ENCODE assay signal across 24 mouse cellular contexts in genomic region chr12:112791026-112791425, GRCm38 (mm10).
"Had no signal": no experiment of that assay in that cellular context is flagged by ENCODE, and none has a peak within 500 bp of the region (broad histone marks: within the 10 kb centered on the region; RNA-seq: fewer than 3 reads in every experiment).

No protein-coding gene starts in this region.

- H3K4me2 ChIP-seq: heart, embryonic 11.5 days; heart, embryonic 13.5 days; heart, embryonic 15.5 days; hindbrain, embryonic 13.5 days; hindbrain, embryonic 15.5 days; kidney, embryonic 15.5 days; liver, embryonic 11.5 days had no signal

- H3K36me3 ChIP-seq: heart, embryonic 13.5 days; heart, embryonic 15.5 days; hindbrain, embryonic 13.5 days; hindbrain, embryonic 15.5 days; kidney, embryonic 15.5 days had no signal

- H3K27ac ChIP-seq: heart, embryonic 13.5 days; heart, embryonic 15.5 days; hindbrain, embryonic 13.5 days; hindbrain, embryonic 15.5 days; hindbrain, postnatal 0 days; kidney, embryonic 15.5 days; kidney, postnatal 0 days; left cerebral cortex, adult 2 months had no signal

- DNase-seq: forebrain, postnatal 0 days; gastrocnemius, postnatal 14 days; gastrocnemius, postnatal 36 days; heart, adult 18-20 months; heart, postnatal 14 days; heart, postnatal 36 days; kidney, adult 11 months; kidney, adult 8-10 months; kidney, postnatal 14 days; kidney, postnatal 36 days; layer of hippocampus, adult 9-11 months; layer of hippocampus, postnatal 36 days; liver had no signal

- H3K9me3 ChIP-seq: heart, embryonic 13.5 days; heart, embryonic 15.5 days; hindbrain, embryonic 13.5 days; hindbrain, embryonic 15.5 days; kidney, embryonic 15.5 days had no signal

- H3K4me3 ChIP-seq: heart, embryonic 13.5 days; heart, embryonic 15.5 days; hindbrain, embryonic 13.5 days; hindbrain, embryonic 15.5 days; kidney, embryonic 15.5 days; left cerebral cortex, adult 2 months had no signal

- H3K9ac ChIP-seq: forebrain, postnatal 0 days; heart, embryonic 13.5 days; heart, embryonic 15.5 days; hindbrain, embryonic 13.5 days; hindbrain, embryonic 15.5 days; kidney, embryonic 15.5 days had no signal

- H3K27me3 ChIP-seq: heart, embryonic 15.5 days; hindbrain, embryonic 15.5 days; kidney, embryonic 15.5 days had no signal

- ATAC-seq: forebrain, postnatal 0 days; hindbrain, postnatal 0 days; intestine, embryonic 16.5 days had no signal
